Mouse (Mus musculus) MEL (cell line): Measurements from ENCODE around the gene Pgpep1.

Experiments used
- CTCF ChIP-seq, 3 experiments: IDR thresholded peaks in 2 of 3; conservative IDR thresholded peaks in 1 of 3; 2 replicates each; pipeline ENCODE4 v1.5.1; 2011 to 2012; ENCODE audit warnings: low read length in 3 of 3, low read depth in 2 of 3, mild to moderate bottlenecking in 2 of 3, improper control_type of control experiment in 1 of 3, inconsistent platforms in 1 of 3, mixed read lengths in 1 of 3, moderate library complexity in 1 of 3; ENCODE audit not compliant: control insufficient read depth in 1 of 3, insufficient read depth in 1 of 3, poor library complexity in 1 of 3, severe bottlenecking in 1 of 3
- UBTF ChIP-seq: IDR thresholded peaks from 2 replicates; pipeline ENCODE4 v1.6.1; 2012; ENCODE audit warnings: low read depth, mild to moderate bottlenecking, inconsistent platforms, low read length, improper control_type of control experiment, moderate library complexity, borderline replicate concordance; ENCODE audit not compliant: insufficient read depth

GRCm38 (mm10) chr8:70659604-70660272 is 450 bp downstream of the Pgpep1 start:
- TF ChIP-seq CTCF (IDR thresholded peaks at IDR 0.05 in 2 of 3, conservative IDR thresholded peaks at IDR 0.05 in 1 of 3; ENCODE audit: control insufficient read depth in 1 of 3, insufficient read depth in 1 of 3, low read depth in 2 of 3, low read length in 3 of 3, poor library complexity in 1 of 3, severe bottlenecking in 1 of 3), result no peak
- TF ChIP-seq UBTF, result no peak
